Mouse (Mus musculus) MEL (cell line): ENCODE measurements around the gene Macrod1. TPM values are rescaled to one million over a fixed set of nuclear protein-coding genes. Genes with fewer than 3 reads are reported as not detected.

Experiments
- DNase-seq: peaks from one replicate; pipeline ENCODE4 v3.0.0; 2011; ENCODE audit warnings: low read depth, low spot score
- H3K27ac ChIP-seq: 2 replicates; pipeline ENCODE4 v1.5.1; 2012; ENCODE audit warnings: low read depth, mild to moderate bottlenecking, control low read depth, low read length, moderate library complexity; ENCODE audit not compliant: control insufficient read depth
- H3K27me3 ChIP-seq, 2 experiments: fragments of 150-350 bp in 1 of 2; sonication (generic) in 1 of 2; 2 replicates each; pipeline ENCODE4 v1.6.1; 2012; ENCODE audit warnings: low read length in 2 of 2, mild to moderate bottlenecking in 2 of 2, improper control_type of control experiment in 1 of 2, moderate library complexity in 1 of 2; ENCODE audit not compliant: insufficient read depth in 2 of 2, control insufficient read depth in 1 of 2
- H3K36me3 ChIP-seq, 2 experiments: 2 replicates each; pipeline ENCODE4 v1.6.1; 2012 to 2014; ENCODE audit warnings: low read length in 2 of 2, improper control_type of control experiment in 1 of 2, inconsistent platforms in 1 of 2, mild to moderate bottlenecking in 1 of 2; ENCODE audit not compliant: insufficient read depth in 2 of 2, control insufficient read depth in 1 of 2
- H3K4me1 ChIP-seq, 2 experiments: fragments of 150-350 bp in 1 of 2; sonication (generic) in 1 of 2; 2 replicates each; pipeline ENCODE4 v1.6.1; 2012; ENCODE audit warnings: low read length in 2 of 2, improper control_type of control experiment in 1 of 2, mild to moderate bottlenecking in 1 of 2; ENCODE audit not compliant: insufficient read depth in 2 of 2, control insufficient read depth in 1 of 2
- H3K4me3 ChIP-seq, 2 experiments: fragments of 150-350 bp in 1 of 2; sonication (generic) in 1 of 2; 2 replicates each; pipeline ENCODE4 v1.5.1; 2012; ENCODE audit warnings: low read depth in 2 of 2, low read length in 2 of 2, mild to moderate bottlenecking in 2 of 2, moderate library complexity in 2 of 2, control low read depth in 1 of 2, improper control_type of control experiment in 1 of 2; ENCODE audit not compliant: control insufficient read depth in 1 of 2, insufficient read depth in 1 of 2
- H3K79me2 ChIP-seq: 2 replicates; pipeline ENCODE4 v1.6.1; 2012; ENCODE audit warnings: mild to moderate bottlenecking, low read length, moderate library complexity; ENCODE audit not compliant: control insufficient read depth, poor library complexity, insufficient read depth
- H3K9ac ChIP-seq: 2 replicates; pipeline ENCODE4 v1.6.1; 2012; ENCODE audit warnings: low read depth, mild to moderate bottlenecking, control low read depth, low read length, moderate library complexity; ENCODE audit not compliant: control insufficient read depth, poor library complexity, severe bottlenecking
- H3K9me3 ChIP-seq: fragments of 150-350 bp; sonication (generic); replicated peaks from 2 replicates; pipeline ENCODE4 v1.6.1; 2012; ENCODE audit warnings: mild to moderate bottlenecking, low read length, improper control_type of control experiment, moderate library complexity; ENCODE audit not compliant: insufficient read depth
- BHLHE40 ChIP-seq: IDR thresholded peaks from 2 replicates; pipeline ENCODE4 v1.6.1; 2012; ENCODE audit warnings: low read depth, mild to moderate bottlenecking, inconsistent platforms, low read length, improper control_type of control experiment, borderline replicate concordance
- CHD2 ChIP-seq: IDR thresholded peaks from 2 replicates; pipeline ENCODE4 v1.6.1; 2011; ENCODE audit warnings: low read length, improper control_type of control experiment
- CTCF ChIP-seq, 3 experiments: IDR thresholded peaks in 2 of 3; conservative IDR thresholded peaks in 1 of 3; 2 replicates each; pipeline ENCODE4 v1.5.1; 2011 to 2012; ENCODE audit warnings: low read length in 3 of 3, low read depth in 2 of 3, mild to moderate bottlenecking in 2 of 3, improper control_type of control experiment in 1 of 3, inconsistent platforms in 1 of 3, mixed read lengths in 1 of 3, moderate library complexity in 1 of 3; ENCODE audit not compliant: control insufficient read depth in 1 of 3, insufficient read depth in 1 of 3, poor library complexity in 1 of 3, severe bottlenecking in 1 of 3
- E2F4 ChIP-seq: IDR thresholded peaks from 2 replicates; pipeline ENCODE4 v1.6.1; 2011; ENCODE audit warnings: low read depth, low read length, improper control_type of control experiment, borderline replicate concordance
- ELF1 ChIP-seq: IDR thresholded peaks from 2 replicates; pipeline ENCODE4 v1.6.1; 2014; ENCODE audit warnings: low read depth, mild to moderate bottlenecking, inconsistent platforms, low read length, improper control_type of control experiment, moderate library complexity
- EP300 ChIP-seq, 2 experiments: IDR thresholded peaks; 2 replicates each; pipeline ENCODE4 v1.6.1; 2011; ENCODE audit warnings: improper control_type of control experiment in 2 of 2, low read length in 2 of 2, low read depth in 1 of 2, mild to moderate bottlenecking in 1 of 2
- ETS1 ChIP-seq: IDR thresholded peaks from 2 replicates; pipeline ENCODE4 v1.6.1; 2012; ENCODE audit warnings: low read depth, mild to moderate bottlenecking, inconsistent platforms, low read length, improper control_type of control experiment, moderate library complexity
- HCFC1 ChIP-seq: IDR thresholded peaks from 2 replicates; pipeline ENCODE4 v1.6.1; 2012; ENCODE audit warnings: low read depth, mild to moderate bottlenecking, inconsistent platforms, low read length, improper control_type of control experiment, moderate library complexity
- KAT2A ChIP-seq: conservative IDR thresholded peaks from 2 replicates; pipeline ENCODE4 v1.6.1; 2012; ENCODE audit warnings: low read depth, low read length, improper control_type of control experiment, inconsistent platforms
- MAX ChIP-seq: IDR thresholded peaks from 2 replicates; pipeline ENCODE4 v1.6.1; 2011; ENCODE audit warnings: low read length, improper control_type of control experiment
- MEF2A ChIP-seq: IDR thresholded peaks from 2 replicates; pipeline ENCODE4 v1.6.1; 2014; ENCODE audit warnings: low read depth, mild to moderate bottlenecking, inconsistent platforms, low read length, improper control_type of control experiment; ENCODE audit not compliant: poor library complexity, insufficient replicate concordance, severe bottlenecking; ENCODE audit errors: extremely low read depth
- MYB ChIP-seq: IDR thresholded peaks from 2 replicates; pipeline ENCODE4 v1.6.1; 2011; ENCODE audit warnings: mild to moderate bottlenecking, low read depth, low read length, improper control_type of control experiment
- MYC ChIP-seq: IDR thresholded peaks from 2 replicates; pipeline ENCODE4 v1.6.1; 2011; ENCODE audit warnings: low read depth, mild to moderate bottlenecking, low read length, improper control_type of control experiment, moderate library complexity
- NELFE ChIP-seq: IDR thresholded peaks from 2 replicates; pipeline ENCODE4 v1.6.1; 2011; ENCODE audit warnings: low read depth, low read length, improper control_type of control experiment
- NRF1 ChIP-seq: IDR thresholded peaks from 2 replicates; pipeline ENCODE4 v1.6.1; 2014; ENCODE audit warnings: low read depth, mild to moderate bottlenecking, inconsistent platforms, low read length, improper control_type of control experiment, moderate library complexity; ENCODE audit not compliant: poor library complexity, insufficient read depth, severe bottlenecking
- POLR2A ChIP-seq, 2 experiments: IDR thresholded peaks; 2 replicates each; pipeline ENCODE4 v1.6.1; 2011 to 2012; ENCODE audit warnings: low read length in 2 of 2, mild to moderate bottlenecking in 2 of 2, control low read depth in 1 of 2, improper control_type of control experiment in 1 of 2, low read depth in 1 of 2, moderate library complexity in 1 of 2; ENCODE audit not compliant: control insufficient read depth in 1 of 2, insufficient read depth in 1 of 2, poor library complexity in 1 of 2
- POLR2AphosphoS2 ChIP-seq: IDR thresholded peaks from 2 replicates; pipeline ENCODE4 v1.6.1; 2011; ENCODE audit warnings: low read length, improper control_type of control experiment
- RAD21 ChIP-seq: IDR thresholded peaks from 2 replicates; pipeline ENCODE4 v1.6.1; 2011; ENCODE audit warnings: mild to moderate bottlenecking, low read depth, low read length, improper control_type of control experiment
- RCOR1 ChIP-seq: IDR thresholded peaks from 2 replicates; pipeline ENCODE4 v1.6.1; 2012; ENCODE audit warnings: low read depth, mild to moderate bottlenecking, inconsistent platforms, low read length, improper control_type of control experiment
- SMC3 ChIP-seq: IDR thresholded peaks from 2 replicates; pipeline ENCODE4 v1.6.1; 2011; ENCODE audit warnings: low read depth, low read length, improper control_type of control experiment
- TAL1 ChIP-seq: IDR thresholded peaks from 2 replicates; pipeline ENCODE4 v1.6.1; 2012; ENCODE audit warnings: mild to moderate bottlenecking, inconsistent platforms, low read length, moderate library complexity, mixed read lengths
- TBP ChIP-seq: IDR thresholded peaks from 2 replicates; pipeline ENCODE4 v1.8.0; 2011; ENCODE audit warnings: low read depth, low read length, improper control_type of control experiment
- TCF12 ChIP-seq: IDR thresholded peaks from 2 replicates; pipeline ENCODE4 v1.6.1; 2014; ENCODE audit warnings: low read depth, mild to moderate bottlenecking, inconsistent platforms, low read length, improper control_type of control experiment, moderate library complexity
- UBTF ChIP-seq: IDR thresholded peaks from 2 replicates; pipeline ENCODE4 v1.6.1; 2012; ENCODE audit warnings: low read depth, mild to moderate bottlenecking, inconsistent platforms, low read length, improper control_type of control experiment, moderate library complexity, borderline replicate concordance; ENCODE audit not compliant: insufficient read depth
- USF1 ChIP-seq: IDR thresholded peaks from 2 replicates; pipeline ENCODE4 v1.6.1; 2014; ENCODE audit warnings: low read depth, mild to moderate bottlenecking, inconsistent platforms, low read length, improper control_type of control experiment, moderate library complexity
- USF2 ChIP-seq, 2 experiments: IDR thresholded peaks; 2 replicates each; pipeline ENCODE4 v1.6.1; 2011 to 2012; ENCODE audit warnings: improper control_type of control experiment in 2 of 2, low read length in 2 of 2, borderline replicate concordance in 1 of 2, inconsistent platforms in 1 of 2, low read depth in 1 of 2, mild to moderate bottlenecking in 1 of 2; ENCODE audit not compliant: insufficient read depth in 1 of 2
- ZC3H11A ChIP-seq: IDR thresholded peaks from 2 replicates; pipeline ENCODE4 v1.6.1; 2012; ENCODE audit warnings: low read depth, mild to moderate bottlenecking, inconsistent platforms, low read length, improper control_type of control experiment
- ZKSCAN1 ChIP-seq: IDR thresholded peaks from 2 replicates; pipeline ENCODE4 v1.6.1; 2012; ENCODE audit warnings: low read depth, mild to moderate bottlenecking, inconsistent platforms, low read length, improper control_type of control experiment, moderate library complexity
- ZNF384 ChIP-seq: IDR thresholded peaks from 2 replicates; pipeline ENCODE4 v1.6.1; 2012; ENCODE audit warnings: low read depth, mild to moderate bottlenecking, inconsistent platforms, low read length, improper control_type of control experiment
- polyA plus RNA-seq, 2 experiments: library from polyadenylated mRNA; stranded (reverse) in 1 of 2; unstranded in 1 of 2; fragments of >175 nt in 1 of 2; fragments of >200 nt in 1 of 2; gene quantifications; 2 replicates each; pipeline versions ENCODE4 v1.2.1 to v1.2.4; 2012; ENCODE audit warnings: low replicate concordance in 2 of 2, low read depth in 1 of 2; ENCODE audit not compliant: insufficient read length in 2 of 2, insufficient read depth in 1 of 2, missing spikeins in 1 of 2
- total RNA-seq: library from RNA; depleted of rRNA; stranded (reverse); fragments of 300-350 nt; gene quantifications from 2 replicates; pipeline ENCODE4 v1.2.3, GENCODE M21; 2012

The Macrod1 gene
- total and polyA plus RNA-seq, 3 experiments = 4.5 to 15.7 TPM; not detected in 1

- 0 out of 4 replicates have a peak, but pooled peaks cover 0 to 6% of the 10 kb centered on the region in 2 experiments for H3K4me1 ChIP-seq
- H3K27me3 ChIP-seq = no peaks in the 10 kb centered on the region
- no peak for TF ChIP-seq MAX
- TF ChIP-seq RAD21 = no peak
- no peak for TF ChIP-seq HCFC1
- TF ChIP-seq ELF1 = no peak
- no peak for TF ChIP-seq BHLHE40
- TF ChIP-seq USF2 (IDR thresholded peaks at IDR 0.05; ENCODE audit: borderline replicate concordance in 1 of 2, insufficient read depth in 1 of 2, low read depth in 1 of 2, low read length in 2 of 2) = no peak
- TF ChIP-seq POLR2AphosphoS2 = no peak
- no peak for TF ChIP-seq ZKSCAN1
- TF ChIP-seq CTCF (IDR thresholded peaks at IDR 0.05 in 2 of 3, conservative IDR thresholded peaks at IDR 0.05 in 1 of 3; ENCODE audit: control insufficient read depth in 1 of 3, insufficient read depth in 1 of 3, low read depth in 2 of 3, low read length in 3 of 3, poor library complexity in 1 of 3, severe bottlenecking in 1 of 3) = no peak
- no peak for TF ChIP-seq TAL1
- TF ChIP-seq POLR2A (IDR thresholded peaks at IDR 0.05; ENCODE audit: control insufficient read depth in 1 of 2, insufficient read depth in 1 of 2, low read depth in 1 of 2, low read length in 2 of 2, poor library complexity in 1 of 2) = no peak
- TF ChIP-seq CHD2 = no peak
- TF ChIP-seq EP300 (IDR thresholded peaks at IDR 0.05; ENCODE audit: low read depth in 1 of 2, low read length in 2 of 2) = no peak
- TF ChIP-seq KAT2A = no peak
- no peak for TF ChIP-seq MYB
- TF ChIP-seq MEF2A = no peak
- no peak for TF ChIP-seq MYC
- TF ChIP-seq ETS1 = no peak
- TF ChIP-seq RCOR1 = no peak
- TF ChIP-seq, all 39 proteins: peak for 0
Measured at GRCm38 (mm10) chr19:7072221-7072620, 15.6 kb downstream of the Macrod1 start.

GRCm38 (mm10) chr19:7073997-7074781 lies 17.6 kb downstream of the Macrod1 start:
- Histone ChIP-seq H3K27ac (no peak overlapping the region), H3K27me3 (no peaks in the 10 kb centered on the region), H3K9ac (no peak overlapping the region), H3K9me3 (no peaks in the 10 kb centered on the region), H3K4me3 (no peak overlapping the region), H3K4me1 (no peaks in the 10 kb centered on the region), H3K79me2 (no peaks in the 10 kb centered on the region), H3K36me3 (no peaks in the 10 kb centered on the region)
- no peak for TF ChIP-seq TCF12
- no peak for TF ChIP-seq USF2 (IDR thresholded peaks at IDR 0.05; ENCODE audit: borderline replicate concordance in 1 of 2, insufficient read depth in 1 of 2, low read depth in 1 of 2, low read length in 2 of 2)
- no peak for TF ChIP-seq TBP
- no peak for TF ChIP-seq E2F4
- TF ChIP-seq BHLHE40 = no peak
- no peak for TF ChIP-seq CHD2
- TF ChIP-seq RCOR1 = no peak
- TF ChIP-seq EP300 (IDR thresholded peaks at IDR 0.05; ENCODE audit: low read depth in 1 of 2, low read length in 2 of 2) = no peak
- no peak for TF ChIP-seq UBTF
- no peak for TF ChIP-seq HCFC1
- no peak for TF ChIP-seq USF1
- TF ChIP-seq NELFE = no peak
- TF ChIP-seq NRF1 = no peak
- TF ChIP-seq ZKSCAN1 = no peak
- TF ChIP-seq ZC3H11A = no peak
- no peak for TF ChIP-seq SMC3
- no peak for TF ChIP-seq RAD21
- no peak for TF ChIP-seq MYB
- TF ChIP-seq ZNF384 = no peak
- DNase-seq = no peak

More at GRCm38 (mm10) chr19:7072221-7072620, 15.6 kb downstream of the Macrod1 start:
- DNase-seq = no peak
- no peaks in the 10 kb centered on the region for H3K9me3 ChIP-seq
- H3K4me3 ChIP-seq = no peak overlapping the region
- H3K36me3 ChIP-seq = no peaks in the 10 kb centered on the region
- no peaks in the 10 kb centered on the region for H3K79me2 ChIP-seq
- H3K27ac ChIP-seq = no peak overlapping the region
- no peak overlapping the region for H3K9ac ChIP-seq
